Comparison of ENCODE assay signal across 12 mouse cellular contexts in the genomic region with DNA sequence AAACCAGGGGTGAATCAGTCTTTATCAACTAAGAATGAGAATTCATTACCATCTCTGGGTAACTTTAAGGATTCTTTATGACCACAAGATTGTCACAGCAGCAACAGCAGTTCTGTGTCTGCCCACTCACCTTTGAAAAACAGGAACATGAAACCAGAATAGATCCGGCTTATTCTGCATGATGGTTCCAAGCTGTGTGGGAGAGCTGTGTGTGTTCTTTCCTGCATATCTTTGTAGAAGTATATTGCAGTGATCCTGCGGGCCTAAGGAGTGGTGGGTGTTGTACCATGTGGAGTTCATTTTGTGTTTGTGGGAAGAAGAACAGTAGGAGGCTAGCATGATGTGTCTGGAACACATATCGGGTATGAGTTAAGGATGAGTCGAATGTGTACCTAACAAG.
DNase-seq lines count a peak whose midpoint lies in the region; ATAC-seq lines count a peak whose summit lies in the region.
"Had no signal": no experiment of that assay in that cellular context is flagged by ENCODE, and none has a peak within 500 bp of the region (broad histone marks: within the 10 kb centered on the region; RNA-seq: fewer than 3 reads in every experiment).

No protein-coding gene starts in this region.

- peak; percentile 30 for DNase-seq in gonadal fat pad, adult 2 months (ENCODE audit: low read depth)
- peak; percentile 67 to 74 for DNase-seq in left cerebral cortex, adult 18-20 months (ENCODE audit: low spot score in 2 of 2)
- DNase-seq in right cerebral cortex, postnatal 14 days: peak; percentile 10
- no peak for DNase-seq in testis, postnatal 14 days (ENCODE audit: low spot score)
- DNase-seq in adrenal gland, adult 2 months: no peak
- DNase-seq: cerebellum, postnatal 25 days; gastrocnemius, postnatal 25 days; kidney, adult 11 months; thymus, postnatal 36 days had no signal

- ATAC-seq in frontal cortex, adult (ENCODE audit: low TSS enrichment): peak; percentile 99
- ATAC-seq in megakaryocyte progenitor cell, adult 5-6 weeks (replicated peaks; ENCODE audit: poor library complexity): no peak
- ATAC-seq: Patski had no signal

Comparison
In these comparisons a context has a peak if more than half of its experiments do, and no peak if none do; other contexts are left out.
1. DNase-seq: peak in gonadal fat pad, adult 2 months (single experiment), left cerebral cortex, adult 18-20 months (2 of 2) and right cerebral cortex, postnatal 14 days (single experiment); none in testis, postnatal 14 days (single experiment) and adrenal gland, adult 2 months (single experiment).